Mouse (Mus musculus): ENCODE data around the gene Ces2c.

- TF ChIP-seq POLR2A (IDR thresholded peaks at IDR 0.05; ENCODE audit: insufficient read length, low read depth) (no peak), E2F4 (IDR thresholded peaks at IDR 0.05; ENCODE audit: insufficient read depth) (no peak), TCF12 (IDR thresholded peaks at IDR 0.05; ENCODE audit: insufficient read depth, poor library complexity, severe bottlenecking) (no peak)
Observed at GRCm38 (mm10) chr8:104826912-104827311, 20.0 kb upstream of the Ces2c start.

Data from myocyte (in vitro differentiated cells).